Mouse (Mus musculus): Measurements from ENCODE around the gene Usp47. TPM values are rescaled to one million over a fixed set of nuclear protein-coding genes. Genes with fewer than 3 reads are reported as not detected.

Usp47 gene
- polyA plus RNA-seq, 1 experiment from 2014 or later, result 96.7 TPM

- H3K4me2 ChIP-seq (replicated peaks), result no peak overlapping the region
- no peak overlapping the region for H3K27ac ChIP-seq
- H3K27me3 ChIP-seq, result no peaks in the 10 kb centered on the region
- H3K36me3 ChIP-seq, result no peaks in the 10 kb centered on the region
- 80% methylated on average over 7 of the region's 7 CpGs for WGBS
- no peak for ATAC-seq (ENCODE audit: insufficient number of reproducible peaks, insufficient read depth, low FRiP score, low TSS enrichment)
- no peak overlapping the region for H3K9ac ChIP-seq
- H3K4me1 ChIP-seq, result peaks cover 16% of the 10 kb centered on the region
- no peaks in the 10 kb centered on the region for H3K9me3 ChIP-seq
- no peak overlapping the region for H3K4me3 ChIP-seq
Measured at GRCm38 (mm10) chr7:112125625-112126260, 102.4 kb downstream of the Usp47 start.

GRCm38 (mm10) chr7:112127085-112127637 is 103.9 kb downstream of the Usp47 start:
- Histone ChIP-seq H3K4me3 (no peak overlapping the region), H3K27ac (no peak overlapping the region), H3K4me1 (peaks cover 4% of the 10 kb centered on the region), H3K9ac (no peak overlapping the region), H3K36me3 (no peaks in the 10 kb centered on the region), H3K4me2 (replicated peaks) (no peak overlapping the region), H3K27me3 (no peaks in the 10 kb centered on the region), H3K9me3 (no peaks in the 10 kb centered on the region)
- WGBS, result 67% methylated on average over 5 of the region's 5 CpGs
- no peak for ATAC-seq (ENCODE audit: insufficient number of reproducible peaks, insufficient read depth, low FRiP score, low TSS enrichment)

DNA sequence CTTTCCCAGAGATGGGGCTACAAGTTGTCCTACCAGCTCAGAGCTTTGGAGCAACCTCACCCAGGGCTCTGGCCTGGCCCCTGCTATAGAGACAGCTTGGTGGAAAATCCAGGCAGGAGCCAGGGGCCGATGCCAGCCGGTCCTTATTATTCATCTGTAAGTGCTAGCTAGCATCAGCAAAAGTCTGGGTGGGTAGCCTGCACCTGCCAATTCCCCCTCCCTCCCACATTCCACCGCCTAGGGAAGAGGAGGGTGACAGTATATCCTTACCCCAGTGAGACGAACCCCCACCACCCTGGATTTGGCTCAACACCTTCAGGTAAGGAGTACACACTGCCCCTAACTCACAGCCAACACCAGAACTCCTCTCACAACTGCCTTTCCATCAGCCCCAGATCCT is 104.7 kb downstream of the Usp47 start:
- Histone ChIP-seq H3K4me2 (replicated peaks) (no peak overlapping the region), H3K36me3 (no peaks in the 10 kb centered on the region), H3K27ac (no peak overlapping the region), H3K4me3 (no peak overlapping the region), H3K27me3 (no peaks in the 10 kb centered on the region), H3K9ac (no peak overlapping the region), H3K9me3 (no peaks in the 10 kb centered on the region), H3K4me1 (0 out of 2 replicates have a peak, but pooled peaks cover 3% of the 10 kb centered on the region)
- 74% methylated on average over 4 of the region's 4 CpGs for WGBS
- no peak for ATAC-seq (ENCODE audit: insufficient number of reproducible peaks, insufficient read depth, low FRiP score, low TSS enrichment)

GRCm38 (mm10) chr7:112128810-112129209 is 105.5 kb downstream of the Usp47 start:
- Histone ChIP-seq H3K27ac (no peak overlapping the region), H3K9ac (no peak overlapping the region), H3K4me2 (replicated peaks) (no peak overlapping the region), H3K27me3 (no peaks in the 10 kb centered on the region), H3K36me3 (no peaks in the 10 kb centered on the region), H3K4me3 (no peak overlapping the region), H3K9me3 (no peaks in the 10 kb centered on the region), H3K4me1 (0 out of 2 replicates have a peak, but pooled peaks cover 3% of the 10 kb centered on the region)
- 47% methylated on average over 4 of the region's 4 CpGs for WGBS
- no peak for ATAC-seq (ENCODE audit: insufficient number of reproducible peaks, insufficient read depth, low FRiP score, low TSS enrichment)

- ATAC-seq (ENCODE audit: insufficient number of reproducible peaks, insufficient read depth, low FRiP score, low TSS enrichment), result no peak
- no peak overlapping the region for H3K4me2 ChIP-seq (replicated peaks)
Measured at GRCm38 (mm10) chr7:112129851-112130250, 106.5 kb downstream of the Usp47 start.

DNA sequence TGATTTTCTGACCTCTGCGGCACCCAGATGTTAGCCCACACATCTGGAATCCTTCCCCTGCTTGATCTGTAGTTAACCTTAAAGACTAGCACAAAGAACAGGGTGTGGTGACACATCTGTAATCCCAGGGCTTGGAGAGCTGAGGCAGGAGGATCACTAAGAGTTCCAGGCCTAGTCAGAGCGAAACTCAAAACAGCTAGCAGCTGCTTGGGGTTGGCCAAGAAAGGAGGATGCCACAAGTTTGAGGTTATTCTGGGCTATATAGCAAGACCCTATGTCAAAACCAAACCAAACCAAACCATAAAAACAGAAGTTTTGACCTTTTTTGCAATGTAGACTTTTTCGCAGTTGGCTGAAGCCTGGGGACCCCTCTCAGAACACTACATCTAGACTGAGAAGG is 107.4 kb downstream of the Usp47 start:
- 96% methylated on average over 3 of the region's 3 CpGs for WGBS
- H3K9me3 ChIP-seq, result no peaks in the 10 kb centered on the region
- H3K4me2 ChIP-seq (replicated peaks), result no peak overlapping the region
- no peak overlapping the region for H3K9ac ChIP-seq
- no peaks in the 10 kb centered on the region for H3K27me3 ChIP-seq
- H3K4me1 ChIP-seq, result 0 out of 2 replicates have a peak, but pooled peaks cover 3% of the 10 kb centered on the region
- ATAC-seq (ENCODE audit: insufficient number of reproducible peaks, insufficient read depth, low FRiP score, low TSS enrichment), result no peak
- H3K27ac ChIP-seq, result no peak overlapping the region
- no peaks in the 10 kb centered on the region for H3K36me3 ChIP-seq
- no peak overlapping the region for H3K4me3 ChIP-seq

More at GRCm38 (mm10) chr7:112129851-112130250, 106.5 kb downstream of the Usp47 start:
- WGBS, result 80% methylated on average over 6 of the region's 6 CpGs
- no peak overlapping the region for H3K27ac ChIP-seq
- no peak overlapping the region for H3K9ac ChIP-seq
- H3K36me3 ChIP-seq, result no peaks in the 10 kb centered on the region
- H3K4me1 ChIP-seq, result 0 out of 2 replicates have a peak, but pooled peaks cover 3% of the 10 kb centered on the region
- H3K4me3 ChIP-seq, result no peak overlapping the region
- H3K27me3 ChIP-seq, result no peaks in the 10 kb centered on the region
- no peaks in the 10 kb centered on the region for H3K9me3 ChIP-seq

GRCm38 (mm10) chr7:112132005-112132404 is 108.7 kb downstream of the Usp47 start:
- Histone ChIP-seq H3K9ac (no peak overlapping the region), H3K4me1 (0 out of 2 replicates have a peak, but pooled peaks cover 3% of the 10 kb centered on the region), H3K27ac (no peak overlapping the region), H3K36me3 (no peaks in the 10 kb centered on the region), H3K27me3 (no peaks in the 10 kb centered on the region), H3K4me2 (replicated peaks) (no peak overlapping the region), H3K9me3 (no peaks in the 10 kb centered on the region), H3K4me3 (no peak overlapping the region)
- WGBS, result 63% methylated on average over 6 of the region's 6 CpGs
- ATAC-seq (ENCODE audit: insufficient number of reproducible peaks, insufficient read depth, low FRiP score, low TSS enrichment), result no peak

DNA sequence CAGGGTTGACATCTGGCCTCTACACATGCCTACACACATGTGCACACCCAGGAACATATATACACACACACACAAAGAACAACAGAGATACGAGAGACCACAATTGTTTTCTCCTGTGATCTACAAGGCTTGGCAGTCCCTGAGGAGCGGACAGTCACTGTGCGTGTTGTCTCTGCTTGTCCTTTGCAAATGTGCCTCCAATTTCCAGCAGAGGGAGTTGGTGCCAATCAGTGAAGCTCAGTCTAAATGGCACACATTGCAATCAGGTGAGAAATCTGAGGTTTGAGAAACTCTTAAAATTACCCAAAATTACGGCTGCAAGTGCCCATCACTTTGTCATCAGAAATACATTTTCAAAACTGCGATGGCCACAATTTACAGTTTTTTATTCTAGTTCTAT is 110.0 kb downstream of the Usp47 start:
- Histone ChIP-seq H3K27ac (no peak overlapping the region), H3K4me3 (no peak overlapping the region), H3K9ac (no peak overlapping the region), H3K4me2 (replicated peaks) (no peak overlapping the region), H3K36me3 (no peaks in the 10 kb centered on the region), H3K9me3 (no peaks in the 10 kb centered on the region), H3K4me1 (no peaks in the 10 kb centered on the region), H3K27me3 (no peaks in the 10 kb centered on the region)
- ATAC-seq (ENCODE audit: insufficient number of reproducible peaks, insufficient read depth, low FRiP score, low TSS enrichment), result no peak
- 91% methylated on average over 5 of the region's 5 CpGs for WGBS

- Histone ChIP-seq H3K4me2 (replicated peaks) (no peak overlapping the region), H3K9ac (no peak overlapping the region), H3K36me3 (no peaks in the 10 kb centered on the region), H3K4me1 (no peaks in the 10 kb centered on the region), H3K9me3 (no peaks in the 10 kb centered on the region), H3K27me3 (no peaks in the 10 kb centered on the region), H3K4me3 (no peak overlapping the region), H3K27ac (no peak overlapping the region)
- ATAC-seq (ENCODE audit: insufficient number of reproducible peaks, insufficient read depth, low FRiP score, low TSS enrichment), result no peak
- 88% methylated on average over 4 of the region's 4 CpGs for WGBS
Measured at GRCm38 (mm10) chr7:112135161-112135560, 111.9 kb downstream of the Usp47 start.

GRCm38 (mm10) chr7:112136537-112136936 is 113.2 kb downstream of the Usp47 start:
- no peak overlapping the region for H3K4me2 ChIP-seq (replicated peaks)
- H3K36me3 ChIP-seq, result no peaks in the 10 kb centered on the region
- H3K27ac ChIP-seq, result no peak overlapping the region
- no peaks in the 10 kb centered on the region for H3K9me3 ChIP-seq
- H3K4me3 ChIP-seq, result no peak overlapping the region
- no peaks in the 10 kb centered on the region for H3K4me1 ChIP-seq
- H3K27me3 ChIP-seq, result no peaks in the 10 kb centered on the region
- no peak overlapping the region for H3K9ac ChIP-seq
- no peak for ATAC-seq (ENCODE audit: insufficient number of reproducible peaks, insufficient read depth, low FRiP score, low TSS enrichment)
- 80% methylated on average over 5 of the region's 5 CpGs for WGBS

- WGBS, result 72% methylated on average over 7 of the region's 7 CpGs
- Histone ChIP-seq H3K4me1 (peaks cover 10% of the 10 kb centered on the region), H3K4me3 (no peak overlapping the region), H3K36me3 (no peaks in the 10 kb centered on the region), H3K27me3 (no peaks in the 10 kb centered on the region), H3K9ac (no peak overlapping the region), H3K9me3 (no peaks in the 10 kb centered on the region), H3K4me2 (replicated peaks) (no peak overlapping the region), H3K27ac (no peak overlapping the region)
- ATAC-seq (ENCODE audit: insufficient number of reproducible peaks, insufficient read depth, low FRiP score, low TSS enrichment), result no peak
Measured at GRCm38 (mm10) chr7:112138168-112138508, 114.8 kb downstream of the Usp47 start.

GRCm38 (mm10) chr7:112138509-112139405 is 115.5 kb downstream of the Usp47 start:
- Histone ChIP-seq H3K27ac (no peak overlapping the region), H3K9ac (no peak overlapping the region), H3K4me1 (peaks cover 16% of the 10 kb centered on the region), H3K4me2 (replicated peaks) (no peak overlapping the region), H3K36me3 (no peaks in the 10 kb centered on the region), H3K9me3 (no peaks in the 10 kb centered on the region), H3K4me3 (no peak overlapping the region), H3K27me3 (no peaks in the 10 kb centered on the region)
- ATAC-seq (ENCODE audit: insufficient number of reproducible peaks, insufficient read depth, low FRiP score, low TSS enrichment), result no peak
- WGBS, result 66% methylated on average over 11 of the region's 11 CpGs

Measured in embryonic facial prominence, embryonic 12.5 days (tissue).